Mouse (Mus musculus) stomach, embryonic 16.5 days (tissue): Measurements from ENCODE around the gene Cpvl. TPM values are rescaled to one million over a fixed set of nuclear protein-coding genes. Genes with fewer than 3 reads are reported as not detected.

Experiments used
- ATAC-seq: fragments of 200-750 bp; cut with Nextera tagmentation; 2 replicates; pipeline ENCODE4 v1.8.0; 2017; ENCODE audit warnings: moderate number of reproducible peaks, moderate TSS enrichment; ENCODE audit not compliant: insufficient read depth, low FRiP score
- H3K27ac ChIP-seq: fragments of 300-500 bp; sonication (generic); 2 replicates; pipeline ENCODE4 v1.5.1; 2014; ENCODE audit warnings: low read length
- H3K27me3 ChIP-seq: fragments of 300-500 bp; sonication (generic); 2 replicates; pipeline ENCODE4 v1.6.1; 2014; ENCODE audit warnings: low read length, control low read depth, mixed read lengths; ENCODE audit not compliant: control insufficient read depth, insufficient read depth
- H3K36me3 ChIP-seq: fragments of 300-500 bp; sonication (generic); 2 replicates; pipeline ENCODE4 v1.6.1; 2014; ENCODE audit warnings: low read length; ENCODE audit not compliant: control insufficient read depth, insufficient read depth
- H3K4me1 ChIP-seq: fragments of 300-500 bp; sonication (generic); 2 replicates; pipeline ENCODE4 v1.6.1; 2014; ENCODE audit warnings: low read length, control low read depth, mixed read lengths; ENCODE audit not compliant: control insufficient read depth, insufficient read depth
- H3K4me2 ChIP-seq: fragments of 300-500 bp; sonication (generic); 2 replicates; pipeline ENCODE4 v1.6.1; 2014; ENCODE audit warnings: low read depth, low read length, mixed read lengths
- H3K4me3 ChIP-seq: fragments of 300-500 bp; sonication (generic); replicated peaks from 2 replicates; pipeline ENCODE4 v1.5.1; 2014; ENCODE audit warnings: mild to moderate bottlenecking, low read length
- H3K9ac ChIP-seq: fragments of 300-500 bp; sonication (generic); 2 replicates; pipeline ENCODE4 v1.6.1; 2014; ENCODE audit warnings: low read length
- H3K9me3 ChIP-seq: fragments of 300-500 bp; sonication (generic); replicated peaks from 2 replicates; pipeline ENCODE4 v1.6.1; 2016; ENCODE audit warnings: low read length, control low read depth; ENCODE audit not compliant: control insufficient read depth
- WGBS: fragments of 180-500 bp; shearing (Covaris S2); extraction: QIAGEN DNeasy Blood & Tissue Kit; methylation state at CpG from one replicate; pipeline ENCODE4 v1.1.7; 2014; 5-methylcytosine and 5-hydroxymethylcytosine counted together
- polyA plus RNA-seq: library from polyadenylated mRNA; unstranded; fragments of >200 nt; fragmentation: Nextera tagmentation; extraction: Ambion mirVana; gene quantifications from 2 replicates; pipeline ENCODE4 v1.2.1, GENCODE M21; 2015

Gene Cpvl
- polyA plus RNA-seq, 1 experiment from 2014 or later = 0.09 TPM

- no peak for ATAC-seq
- Histone ChIP-seq H3K4me2 (no peak overlapping the region), H3K27me3 (no peaks in the 10 kb centered on the region), H3K36me3 (no peaks in the 10 kb centered on the region), H3K4me1 (no peaks in the 10 kb centered on the region), H3K9me3 (no peaks in the 10 kb centered on the region), H3K4me3 (no peak overlapping the region), H3K9ac (no peak overlapping the region), H3K27ac (no peak overlapping the region)
- WGBS = 72% methylated on average over 4 of the region's 4 CpGs
Measured at GRCm38 (mm10) chr6:54005302-54005701, 26.8 kb upstream of the Cpvl start.

GRCm38 (mm10) chr6:53996226-53996955 is 17.9 kb upstream of the Cpvl start:
- WGBS = 88% methylated on average over 3 of the region's 3 CpGs
- H3K36me3 ChIP-seq = no peaks in the 10 kb centered on the region

GRCm38 (mm10) chr6:53995519-53995918 is 17.0 kb upstream of the Cpvl start:
- Histone ChIP-seq H3K27ac (no peak overlapping the region), H3K4me2 (no peak overlapping the region), H3K9me3 (no peaks in the 10 kb centered on the region), H3K4me1 (no peaks in the 10 kb centered on the region), H3K9ac (no peak overlapping the region), H3K4me3 (no peak overlapping the region), H3K27me3 (no peaks in the 10 kb centered on the region), H3K36me3 (no peaks in the 10 kb centered on the region)
- no peak for ATAC-seq
- 46% methylated on average over 4 of the region's 4 CpGs for WGBS

More at GRCm38 (mm10) chr6:53996226-53996955, 17.9 kb upstream of the Cpvl start:
- H3K4me2 ChIP-seq = no peak overlapping the region
- no peak overlapping the region for H3K9ac ChIP-seq
- no peaks in the 10 kb centered on the region for H3K9me3 ChIP-seq
- no peak for ATAC-seq
- no peak overlapping the region for H3K27ac ChIP-seq
- H3K4me3 ChIP-seq = no peak overlapping the region
- no peaks in the 10 kb centered on the region for H3K4me1 ChIP-seq
- H3K27me3 ChIP-seq = no peaks in the 10 kb centered on the region

GRCm38 (mm10) chr6:53992386-53992785 is 13.9 kb upstream of the Cpvl start:
- H3K27ac ChIP-seq = no peak overlapping the region
- H3K4me3 ChIP-seq = no peak overlapping the region
- H3K27me3 ChIP-seq = no peaks in the 10 kb centered on the region
- no peak overlapping the region for H3K9ac ChIP-seq
- 56% methylated on average over 3 of the region's 3 CpGs for WGBS
- H3K4me1 ChIP-seq = no peaks in the 10 kb centered on the region
- no peaks in the 10 kb centered on the region for H3K36me3 ChIP-seq
- no peaks in the 10 kb centered on the region for H3K9me3 ChIP-seq
- no peak for ATAC-seq
- H3K4me2 ChIP-seq = no peak overlapping the region

GRCm38 (mm10) chr6:53987235-53987634 is 8.8 kb upstream of the Cpvl start:
- no peak overlapping the region for H3K4me3 ChIP-seq
- WGBS = 78% methylated on average over 3 of the region's 3 CpGs
- no peak overlapping the region for H3K27ac ChIP-seq
- no peaks in the 10 kb centered on the region for H3K9me3 ChIP-seq
- no peak overlapping the region for H3K4me2 ChIP-seq
- no peaks in the 10 kb centered on the region for H3K4me1 ChIP-seq
- H3K36me3 ChIP-seq = no peaks in the 10 kb centered on the region
- no peak overlapping the region for H3K9ac ChIP-seq
- H3K27me3 ChIP-seq = no peaks in the 10 kb centered on the region
- no peak for ATAC-seq

GRCm38 (mm10) chr6:53986273-53986985 is 8.0 kb upstream of the Cpvl start:
- Histone ChIP-seq H3K9ac (no peak overlapping the region), H3K36me3 (no peaks in the 10 kb centered on the region), H3K4me1 (no peaks in the 10 kb centered on the region), H3K27ac (no peak overlapping the region), H3K4me2 (no peak overlapping the region), H3K4me3 (no peak overlapping the region), H3K27me3 (no peaks in the 10 kb centered on the region), H3K9me3 (no peaks in the 10 kb centered on the region)
- 70% methylated on average over 14 of the region's 14 CpGs for WGBS
- no peak for ATAC-seq

- no peak overlapping the region for H3K4me3 ChIP-seq
- no peak overlapping the region for H3K9ac ChIP-seq
- ATAC-seq = no peak
- 54% methylated on average over 6 of the region's 6 CpGs for WGBS
- H3K9me3 ChIP-seq = no peaks in the 10 kb centered on the region
- no peak overlapping the region for H3K4me2 ChIP-seq
- H3K27me3 ChIP-seq = no peaks in the 10 kb centered on the region
- H3K27ac ChIP-seq = no peak overlapping the region
- H3K4me1 ChIP-seq = no peaks in the 10 kb centered on the region
- H3K36me3 ChIP-seq = no peaks in the 10 kb centered on the region
Measured at GRCm38 (mm10) chr6:53983820-53984219, 5.3 kb upstream of the Cpvl start.

GRCm38 (mm10) chr6:53982612-53983011 is 4.1 kb upstream of the Cpvl start:
- WGBS = 45% methylated on average over 4 of the region's 4 CpGs
- Histone ChIP-seq H3K4me2 (no peak overlapping the region), H3K9ac (no peak overlapping the region), H3K4me3 (no peak overlapping the region), H3K9me3 (no peaks in the 10 kb centered on the region), H3K4me1 (no peaks in the 10 kb centered on the region), H3K27me3 (no peaks in the 10 kb centered on the region), H3K36me3 (no peaks in the 10 kb centered on the region), H3K27ac (no peak overlapping the region)
- ATAC-seq = no peak

- ATAC-seq = no peak
- Histone ChIP-seq H3K9me3 (no peaks in the 10 kb centered on the region), H3K36me3 (no peaks in the 10 kb centered on the region), H3K4me1 (no peaks in the 10 kb centered on the region), H3K9ac (no peak overlapping the region), H3K4me3 (no peak overlapping the region), H3K27me3 (no peaks in the 10 kb centered on the region), H3K4me2 (no peak overlapping the region), H3K27ac (no peak overlapping the region)
- WGBS = 43% methylated on average over 9 of the region's 9 CpGs
Measured at GRCm38 (mm10) chr6:53982047-53982600, 3.7 kb upstream of the Cpvl start.
